Mouse (Mus musculus) stomach, embryonic 14.5 days (tissue): Measurements from ENCODE around the gene Tspan9. TPM values are rescaled to one million over a fixed set of nuclear protein-coding genes. Genes with fewer than 3 reads are reported as not detected.
A peak's percentile ranks its signal among the peaks of the same experiment; 100 is the strongest.

Experiments used
- ATAC-seq: fragments of 200-750 bp; cut with Nextera tagmentation; 2 replicates; pipeline ENCODE4 v1.8.0; 2017; ENCODE audit warnings: low read depth, moderate TSS enrichment; ENCODE audit not compliant: insufficient number of reproducible peaks, insufficient read depth, low FRiP score
- H3K27ac ChIP-seq: fragments of 300-500 bp; sonication (generic); 2 replicates; pipeline ENCODE4 v1.5.1; 2014; ENCODE audit warnings: mild to moderate bottlenecking, low read length, moderate library complexity, mixed read lengths
- H3K27me3 ChIP-seq: fragments of 300-500 bp; sonication (generic); 2 replicates; pipeline ENCODE4 v1.6.1; 2014; ENCODE audit warnings: low read length, control low read depth, mixed read lengths; ENCODE audit not compliant: control insufficient read depth, insufficient read depth
- H3K36me3 ChIP-seq: fragments of 300-500 bp; sonication (generic); 2 replicates; pipeline ENCODE4 v1.6.1; 2014; ENCODE audit warnings: mild to moderate bottlenecking, control low read depth, low read length, moderate library complexity, mixed read lengths; ENCODE audit not compliant: control insufficient read depth, insufficient read depth
- H3K4me1 ChIP-seq: fragments of 300-500 bp; sonication (generic); 2 replicates; pipeline ENCODE4 v1.6.1; 2014; ENCODE audit warnings: low read length, control low read depth, mixed read lengths; ENCODE audit not compliant: control insufficient read depth, insufficient read depth
- H3K4me2 ChIP-seq: fragments of 300-500 bp; sonication (generic); replicated peaks from 2 replicates; pipeline ENCODE4 v1.6.1; 2014; ENCODE audit warnings: low read depth, low read length, control low read depth
- H3K4me3 ChIP-seq: fragments of 300-500 bp; sonication (generic); 2 replicates; pipeline ENCODE4 v1.5.1; 2014; ENCODE audit warnings: low read depth, low read length, control low read depth
- H3K9ac ChIP-seq: fragments of 300-500 bp; sonication (generic); replicated peaks from 2 replicates; pipeline ENCODE4 v1.6.1; 2014; ENCODE audit warnings: low read depth, mild to moderate bottlenecking, control low read depth, low read length, moderate library complexity, mixed read lengths
- H3K9me3 ChIP-seq: fragments of 300-500 bp; sonication (generic); 2 replicates; pipeline ENCODE4 v1.6.1; 2016; ENCODE audit warnings: low read depth, low read length, control low read depth; ENCODE audit not compliant: control insufficient read depth
- WGBS: fragments of 180-500 bp; shearing (Covaris S2); extraction: QIAGEN DNeasy Blood & Tissue Kit; methylation state at CpG from one replicate; pipeline ENCODE4 v1.1.7; 2014; 5-methylcytosine and 5-hydroxymethylcytosine counted together
- polyA plus RNA-seq: library from polyadenylated mRNA; unstranded; fragments of >200 nt; fragmentation: Nextera tagmentation; extraction: Ambion mirVana; gene quantifications from 2 replicates; pipeline ENCODE4 v1.2.1, GENCODE M21; 2014

Gene Tspan9
- polyA plus RNA-seq, 1 experiment from 2014 or later = 124 TPM

DNA sequence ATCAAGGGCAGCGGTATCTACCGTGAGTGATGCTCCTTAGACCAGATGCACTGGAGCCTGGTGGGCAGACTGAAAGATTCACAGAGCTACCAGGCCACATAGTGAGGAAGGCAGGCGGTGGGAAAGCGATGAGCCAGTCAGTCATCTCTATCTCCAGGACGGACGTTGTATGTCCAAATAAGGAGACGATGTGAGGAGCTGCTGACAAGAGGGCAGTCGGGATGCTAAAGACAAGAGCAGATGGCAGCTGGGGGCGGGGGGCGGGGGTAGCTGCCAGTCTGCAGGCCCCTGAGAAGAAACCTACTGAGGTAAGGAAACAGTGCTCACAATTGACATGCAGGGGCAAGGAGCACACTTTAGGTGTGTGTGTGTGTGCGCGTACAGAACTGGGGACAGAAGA lies 22.6 kb downstream of the Tspan9 start:
- peaks cover 27% of the 10 kb centered on the region for H3K4me1 ChIP-seq
- no peak overlapping the region for H3K27ac ChIP-seq
- no peaks in the 10 kb centered on the region for H3K36me3 ChIP-seq
- H3K9ac ChIP-seq = no peak overlapping the region
- H3K4me2 ChIP-seq = no peak overlapping the region
- 68% methylated on average over 12 of the region's 12 CpGs for WGBS
- H3K9me3 ChIP-seq = no peaks in the 10 kb centered on the region
- no peaks in the 10 kb centered on the region for H3K27me3 ChIP-seq
- ATAC-seq = no peak
- H3K4me3 ChIP-seq = no peak overlapping the region

- no peak for ATAC-seq
- WGBS = 91% methylated on average over 7 of the region's 7 CpGs
- no peaks in the 10 kb centered on the region for H3K36me3 ChIP-seq
- no peaks in the 10 kb centered on the region for H3K27me3 ChIP-seq
- H3K27ac ChIP-seq = no peak overlapping the region
- no peak overlapping the region for H3K9ac ChIP-seq
- no peak overlapping the region for H3K4me3 ChIP-seq
- H3K9me3 ChIP-seq = no peaks in the 10 kb centered on the region
- H3K4me1 ChIP-seq = peaks cover 27% of the 10 kb centered on the region
- H3K4me2 ChIP-seq = no peak overlapping the region
Observed at GRCm38 (mm10) chr6:128118670-128119230, 24.6 kb downstream of the Tspan9 start.

- Histone ChIP-seq H3K4me2 (no peak overlapping the region), H3K27ac (peak overlapping the region; percentile 66; the same call in 1 of the 2 replicates)
- ATAC-seq = no peak
Observed at GRCm38 (mm10) chr6:128116836-128117542, 26.4 kb downstream of the Tspan9 start.

GRCm38 (mm10) chr6:128116344-128116743 lies 27.1 kb downstream of the Tspan9 start:
- H3K4me1 ChIP-seq = peaks cover 32% of the 10 kb centered on the region
- no peak for ATAC-seq
- H3K27ac ChIP-seq = peak overlapping the region; percentile 66; the same call in 1 of the 2 replicates
- no peaks in the 10 kb centered on the region for H3K9me3 ChIP-seq
- 32% methylated on average over 2 of the region's 2 CpGs for WGBS
- no peaks in the 10 kb centered on the region for H3K36me3 ChIP-seq
- no peak overlapping the region for H3K4me2 ChIP-seq
- no peak overlapping the region for H3K4me3 ChIP-seq
- no peak overlapping the region for H3K9ac ChIP-seq
- no peaks in the 10 kb centered on the region for H3K27me3 ChIP-seq

More at GRCm38 (mm10) chr6:128116836-128117542, 26.4 kb downstream of the Tspan9 start:
- no peaks in the 10 kb centered on the region for H3K27me3 ChIP-seq
- no peak overlapping the region for H3K9ac ChIP-seq
- WGBS = 60% methylated on average over 10 of the region's 10 CpGs
- H3K9me3 ChIP-seq = no peaks in the 10 kb centered on the region
- H3K4me1 ChIP-seq = peaks cover 30% of the 10 kb centered on the region
- no peak overlapping the region for H3K4me3 ChIP-seq
- H3K36me3 ChIP-seq = no peaks in the 10 kb centered on the region

GRCm38 (mm10) chr6:128115121-128115520 lies 28.3 kb downstream of the Tspan9 start:
- H3K9me3 ChIP-seq = no peaks in the 10 kb centered on the region
- WGBS = 73% methylated on average over 6 of the region's 6 CpGs
- H3K27me3 ChIP-seq = no peaks in the 10 kb centered on the region
- no peak overlapping the region for H3K4me3 ChIP-seq
- no peak overlapping the region for H3K9ac ChIP-seq
- no peak overlapping the region for H3K4me2 ChIP-seq
- H3K4me1 ChIP-seq = peaks cover 32% of the 10 kb centered on the region
- ATAC-seq = no peak
- no peaks in the 10 kb centered on the region for H3K36me3 ChIP-seq
- no peak overlapping the region for H3K27ac ChIP-seq

- no peaks in the 10 kb centered on the region for H3K36me3 ChIP-seq
- H3K4me2 ChIP-seq = no peak overlapping the region
- peaks cover 40% of the 10 kb centered on the region for H3K4me1 ChIP-seq
- no peak for ATAC-seq
- H3K27me3 ChIP-seq = no peaks in the 10 kb centered on the region
- H3K4me3 ChIP-seq = no peak overlapping the region
- no peak overlapping the region for H3K9ac ChIP-seq
- no peaks in the 10 kb centered on the region for H3K9me3 ChIP-seq
- no peak overlapping the region for H3K27ac ChIP-seq
- WGBS = 33% methylated on average over 3 of the region's 3 CpGs
Observed at GRCm38 (mm10) chr6:128112605-128113004, 30.8 kb downstream of the Tspan9 start.

- Histone ChIP-seq H3K4me3 (no peak overlapping the region), H3K9me3 (no peaks in the 10 kb centered on the region), H3K9ac (no peak overlapping the region), H3K27me3 (no peaks in the 10 kb centered on the region), H3K4me1 (peaks cover 35% of the 10 kb centered on the region; the same call in 1 of the 2 replicates), H3K27ac (no peak overlapping the region), H3K36me3 (no peaks in the 10 kb centered on the region), H3K4me2 (no peak overlapping the region)
- ATAC-seq = no peak
- WGBS = 58% methylated on average over 7 of the region's 7 CpGs
Observed at GRCm38 (mm10) chr6:128111784-128112183, 31.6 kb downstream of the Tspan9 start.

DNA sequence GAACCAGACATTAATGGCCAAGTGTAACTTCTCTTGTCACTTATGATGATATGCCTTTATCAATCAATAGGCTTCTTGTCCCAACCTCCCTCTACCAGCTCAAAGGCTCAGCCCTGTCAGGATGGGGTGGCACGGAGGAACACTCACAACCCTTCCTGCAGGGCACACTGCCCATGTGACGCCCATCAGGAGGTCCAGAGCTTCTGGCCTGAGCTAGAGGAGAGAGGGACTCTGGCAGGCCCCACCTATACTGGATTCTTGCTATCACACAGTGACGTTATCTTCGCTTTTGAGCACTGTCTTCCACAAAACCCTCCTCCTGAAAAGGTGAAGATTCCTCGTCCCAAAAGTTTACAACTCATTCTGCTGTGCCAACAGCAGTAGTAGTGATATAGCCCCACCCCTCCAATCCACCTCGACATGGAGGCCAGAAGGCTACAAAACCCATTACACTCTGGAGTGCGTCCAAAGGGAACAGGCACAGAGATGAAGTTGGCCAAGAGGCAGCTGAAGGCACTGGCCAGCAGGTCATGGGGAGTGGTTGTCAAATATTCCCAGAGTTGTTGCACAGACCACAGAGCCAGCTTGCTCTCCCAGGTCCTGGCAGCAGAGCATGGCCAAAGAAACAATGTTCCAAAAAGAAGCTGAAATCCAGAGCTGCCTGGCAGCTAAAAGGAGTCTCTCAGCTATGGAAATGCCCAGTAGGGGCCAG lies 34.9 kb downstream of the Tspan9 start:
- 79% methylated on average over 7 of the region's 7 CpGs for WGBS
- H3K9me3 ChIP-seq = no peaks in the 10 kb centered on the region
- no peaks in the 10 kb centered on the region for H3K36me3 ChIP-seq
- no peak overlapping the region for H3K9ac ChIP-seq
- peaks cover 44% of the 10 kb centered on the region for H3K4me1 ChIP-seq
- H3K27me3 ChIP-seq = no peaks in the 10 kb centered on the region
- ATAC-seq = no peak
- H3K27ac ChIP-seq = no peak overlapping the region
- H3K4me2 ChIP-seq = no peak overlapping the region
- H3K4me3 ChIP-seq = no peak overlapping the region
